Mouse (Mus musculus) intestine, embryonic 14.5 days (tissue): Measurements from ENCODE around the gene Apom. TPM values are rescaled to one million over a fixed set of nuclear protein-coding genes. Genes with fewer than 3 reads are reported as not detected.

Experiments used
- ATAC-seq: fragments of 200-750 bp; cut with Nextera tagmentation; replicated peaks from 2 replicates; pipeline ENCODE4 v1.8.0; 2017; ENCODE audit warnings: low read depth, moderate number of reproducible peaks, moderate TSS enrichment, moderate library complexity; ENCODE audit not compliant: low FRiP score, low TSS enrichment
- DNase-seq: peaks from one replicate; pipeline ENCODE4 v3.0.0-alpha.2; 2018; ENCODE audit warnings: low spot score
- H3K27ac ChIP-seq: fragments of 300-500 bp; sonication (generic); 2 replicates; pipeline ENCODE4 v1.5.1; 2014; ENCODE audit warnings: low read depth, mild to moderate bottlenecking, control low read depth
- H3K27me3 ChIP-seq: fragments of 300-500 bp; sonication (generic); replicated peaks from 2 replicates; pipeline ENCODE4 v1.6.1; 2014; ENCODE audit warnings: low read length, control low read depth; ENCODE audit not compliant: control insufficient read depth, insufficient read depth
- H3K36me3 ChIP-seq: fragments of 300-500 bp; sonication (generic); 2 replicates; pipeline ENCODE4 v1.6.1; 2014; ENCODE audit warnings: low read length, control low read depth; ENCODE audit not compliant: control insufficient read depth, insufficient read depth
- H3K4me1 ChIP-seq: fragments of 300-500 bp; sonication (generic); replicated peaks from 2 replicates; pipeline ENCODE4 v1.6.1; 2014; ENCODE audit warnings: low read length, control low read depth, mixed read lengths; ENCODE audit not compliant: control insufficient read depth, insufficient read depth
- H3K4me2 ChIP-seq: fragments of 300-500 bp; sonication (generic); 2 replicates; pipeline ENCODE4 v1.6.1; 2014; ENCODE audit warnings: low read length
- H3K4me3 ChIP-seq: fragments of 300-500 bp; sonication (generic); 2 replicates; pipeline ENCODE4 v1.5.1; 2014; ENCODE audit warnings: low read depth, low read length, control low read depth, mixed read lengths
- H3K9ac ChIP-seq: fragments of 300-500 bp; sonication (generic); 2 replicates; pipeline ENCODE4 v1.6.1; 2014; ENCODE audit warnings: mild to moderate bottlenecking, low read length
- H3K9me3 ChIP-seq: fragments of 300-500 bp; sonication (generic); 2 replicates; pipeline ENCODE4 v1.6.1; 2016; ENCODE audit warnings: low read length, control low read depth; ENCODE audit not compliant: control insufficient read depth
- WGBS: fragments of 180-500 bp; shearing (Covaris S2); extraction: QIAGEN DNeasy Blood & Tissue Kit; methylation state at CpG from one replicate; pipeline ENCODE4 v1.1.7; 2014; 5-methylcytosine and 5-hydroxymethylcytosine counted together
- polyA plus RNA-seq: library from polyadenylated mRNA; unstranded; fragments of >200 nt; fragmentation: Nextera tagmentation; extraction: Ambion mirVana; gene quantifications from 2 replicates; pipeline ENCODE4 v1.2.1, GENCODE M21; 2014

Apom gene
- polyA plus RNA-seq, 1 experiment from 2014 or later, result 1.5 TPM

- H3K9me3 ChIP-seq, result no peaks in the 10 kb centered on the region
- peaks cover 99% of the 10 kb centered on the region for H3K36me3 ChIP-seq
- H3K9ac ChIP-seq, result no peak overlapping the region
- H3K4me3 ChIP-seq, result no peak overlapping the region
- no peaks in the 10 kb centered on the region for H3K4me1 ChIP-seq
- H3K27ac ChIP-seq, result no peak overlapping the region
- WGBS, result 92% methylated on average over 12 of the region's 12 CpGs
- no peak for ATAC-seq
- DNase-seq, result no peak
- no peaks in the 10 kb centered on the region for H3K27me3 ChIP-seq
- no peak overlapping the region for H3K4me2 ChIP-seq
Observed at GRCm38 (mm10) chr17:35155451-35155850, 23.6 kb upstream of the Apom start.

- no peak overlapping the region for H3K4me2 ChIP-seq
- DNase-seq, result no peak
- no peaks in the 10 kb centered on the region for H3K9me3 ChIP-seq
- H3K27ac ChIP-seq, result no peak overlapping the region
- 86% methylated on average over 7 of the region's 7 CpGs for WGBS
- no peaks in the 10 kb centered on the region for H3K27me3 ChIP-seq
- ATAC-seq, result no peak
- H3K4me3 ChIP-seq, result no peak overlapping the region
- peaks cover 99% of the 10 kb centered on the region for H3K36me3 ChIP-seq
- H3K4me1 ChIP-seq, result no peaks in the 10 kb centered on the region
- H3K9ac ChIP-seq, result no peak overlapping the region
Observed at GRCm38 (mm10) chr17:35154616-35155015, 22.8 kb upstream of the Apom start.

DNA sequence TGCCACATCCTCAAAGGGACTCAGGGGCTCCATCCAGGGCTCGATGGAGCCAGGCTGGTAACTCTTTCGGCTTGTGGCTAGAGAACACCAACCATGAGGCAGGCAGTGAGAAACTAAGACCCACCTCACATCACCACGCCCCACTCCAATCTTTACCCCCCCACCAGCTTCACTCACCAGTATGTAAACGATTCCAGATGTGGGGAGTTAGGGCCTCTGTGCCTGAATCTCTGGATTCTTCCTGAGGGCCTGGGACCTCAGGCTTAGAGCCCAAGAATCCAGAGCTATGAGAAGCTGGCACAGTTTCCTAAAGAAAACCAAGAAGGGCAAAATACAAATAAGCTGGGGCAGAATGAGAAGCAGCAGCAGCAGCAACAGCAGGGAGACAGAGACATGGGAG, 22.1 kb upstream of the Apom start:
- Histone ChIP-seq H3K4me3 (no peak overlapping the region), H3K27me3 (no peaks in the 10 kb centered on the region), H3K4me1 (no peaks in the 10 kb centered on the region), H3K9me3 (no peaks in the 10 kb centered on the region), H3K27ac (no peak overlapping the region), H3K9ac (no peak overlapping the region), H3K4me2 (no peak overlapping the region), H3K36me3 (peaks cover 99% of the 10 kb centered on the region)
- 84% methylated on average over 4 of the region's 4 CpGs for WGBS
- DNase-seq, result no peak
- ATAC-seq, result no peak

- Histone ChIP-seq H3K4me1 (no peaks in the 10 kb centered on the region), H3K9ac (no peak overlapping the region), H3K27ac (no peak overlapping the region), H3K36me3 (peaks cover 98% of the 10 kb centered on the region), H3K27me3 (no peaks in the 10 kb centered on the region), H3K9me3 (no peaks in the 10 kb centered on the region), H3K4me3 (no peak overlapping the region), H3K4me2 (no peak overlapping the region)
- DNase-seq, result no peak
- 91% methylated on average over 9 of the region's 9 CpGs for WGBS
- ATAC-seq, result no peak
Observed at GRCm38 (mm10) chr17:35153077-35153476, 21.2 kb upstream of the Apom start.

DNA sequence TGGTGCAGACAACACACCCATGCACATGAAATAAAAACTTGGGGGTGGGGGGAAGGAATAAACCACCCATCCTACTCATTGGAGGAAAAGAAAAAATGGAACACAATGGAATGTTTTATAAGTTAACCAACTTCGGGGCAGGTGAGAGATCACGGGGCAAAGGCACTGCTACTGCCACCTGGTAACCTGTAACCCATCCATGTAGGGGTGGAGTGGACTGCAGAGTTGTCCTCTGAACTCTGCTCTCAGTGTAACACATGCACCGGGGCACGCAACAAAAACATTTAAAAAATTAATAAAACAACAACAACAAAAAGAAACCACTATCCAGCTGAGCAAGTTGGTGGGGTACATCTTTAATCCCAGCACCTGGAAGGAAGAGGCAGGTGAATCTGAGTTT, 20.3 kb upstream of the Apom start:
- Histone ChIP-seq H3K27ac (no peak overlapping the region), H3K4me3 (no peak overlapping the region), H3K9me3 (no peaks in the 10 kb centered on the region), H3K27me3 (no peaks in the 10 kb centered on the region), H3K9ac (no peak overlapping the region), H3K4me2 (no peak overlapping the region), H3K36me3 (peaks cover 96% of the 10 kb centered on the region), H3K4me1 (no peaks in the 10 kb centered on the region)
- 90% methylated on average over 4 of the region's 4 CpGs for WGBS
- no peak for DNase-seq
- ATAC-seq, result no peak

GRCm38 (mm10) chr17:35147922-35148639, 16.2 kb upstream of the Apom start:
- H3K36me3 ChIP-seq, result peaks cover 96% of the 10 kb centered on the region
- ATAC-seq, result no peak
- no peaks in the 10 kb centered on the region for H3K27me3 ChIP-seq
- H3K4me1 ChIP-seq, result no peaks in the 10 kb centered on the region
- no peaks in the 10 kb centered on the region for H3K9me3 ChIP-seq
- 71% methylated on average over 5 of the region's 5 CpGs for WGBS
- H3K27ac ChIP-seq, result 0 out of 2 replicates have a peak overlapping the region, but pooled peaks have one; percentile 10
- no peak overlapping the region for H3K4me3 ChIP-seq
- H3K9ac ChIP-seq, result no peak overlapping the region
- no peak overlapping the region for H3K4me2 ChIP-seq
- DNase-seq, result no peak

GRCm38 (mm10) chr17:35147348-35147747, 15.5 kb upstream of the Apom start:
- Histone ChIP-seq H3K27me3 (no peaks in the 10 kb centered on the region), H3K27ac (no peak overlapping the region), H3K36me3 (peaks cover 96% of the 10 kb centered on the region), H3K4me3 (no peak overlapping the region), H3K9me3 (no peaks in the 10 kb centered on the region), H3K9ac (no peak overlapping the region), H3K4me1 (no peaks in the 10 kb centered on the region), H3K4me2 (no peak overlapping the region)
- DNase-seq, result no peak
- ATAC-seq, result 0 out of 2 replicates have a peak, but pooled peaks have one; percentile 9
- WGBS, result 61% methylated on average over 3 of the region's 3 CpGs

GRCm38 (mm10) chr17:35146139-35146538, 14.3 kb upstream of the Apom start:
- Histone ChIP-seq H3K27me3 (no peaks in the 10 kb centered on the region), H3K4me2 (no peak overlapping the region), H3K36me3 (peaks cover 96% of the 10 kb centered on the region), H3K9me3 (no peaks in the 10 kb centered on the region), H3K4me3 (no peak overlapping the region), H3K4me1 (no peaks in the 10 kb centered on the region), H3K9ac (no peak overlapping the region), H3K27ac (no peak overlapping the region)
- DNase-seq (no peak), ATAC-seq (no peak)
- WGBS, result 92% methylated on average over 5 of the region's 5 CpGs

DNA sequence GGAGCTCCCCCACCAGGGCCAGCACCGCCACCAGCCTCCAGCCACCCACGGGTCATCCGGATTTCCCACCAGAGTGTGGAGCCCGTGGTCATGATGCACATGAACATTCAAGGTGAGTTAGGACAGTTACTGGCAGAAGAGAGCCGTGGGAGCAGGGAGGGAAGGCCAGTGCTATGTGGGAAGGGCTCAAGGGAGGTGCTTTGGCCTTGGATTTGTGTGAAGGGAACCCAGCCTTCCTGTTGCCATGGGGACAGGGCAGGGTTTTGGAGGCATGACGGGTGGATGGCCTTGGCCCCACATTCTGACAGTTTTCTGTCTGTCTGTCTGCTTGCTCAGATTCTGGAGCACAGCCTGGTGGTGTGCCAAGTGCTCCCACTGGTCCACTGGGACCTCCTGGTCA, 10.1 kb upstream of the Apom start:
- Histone ChIP-seq H3K36me3 (peaks cover 90% of the 10 kb centered on the region), H3K4me3 (no peak overlapping the region), H3K4me1 (peaks cover 5% of the 10 kb centered on the region), H3K27me3 (no peaks in the 10 kb centered on the region), H3K9me3 (no peaks in the 10 kb centered on the region), H3K9ac (no peak overlapping the region), H3K4me2 (no peak overlapping the region), H3K27ac (no peak overlapping the region)
- 91% methylated on average over 6 of the region's 6 CpGs for WGBS
- DNase-seq (no peak), ATAC-seq (no peak)
